ENCODE assay signal across 12 mouse cellular contexts in genomic region chr4:141421423-141421822, GRCm38 (mm10). TPM values are rescaled to one million over a fixed set of nuclear protein-coding genes. Genes with fewer than 3 reads are reported as not detected.
DNase-seq lines count a peak whose midpoint lies in the region; ATAC-seq and TF ChIP-seq lines count a peak whose summit lies in the region.
"Had no signal": no experiment of that assay in that cellular context is flagged by ENCODE, and none has a peak within 500 bp of the region (broad histone marks: within the 10 kb centered on the region; RNA-seq: fewer than 3 reads in every experiment).

No protein-coding gene starts in this region.

- no peak for TF ChIP-seq CTCF in small intestine, adult 2 months (IDR thresholded peaks at IDR 0.05; ENCODE audit: extremely low read depth, insufficient read length, insufficient replicate concordance, low read depth, low read length)
- TF ChIP-seq CTCF in thymus, adult 2 months (IDR thresholded peaks at IDR 0.05; ENCODE audit: borderline replicate concordance, control insufficient read depth, extremely low read depth, insufficient read depth, low read length, poor library complexity), result no peak

- peak overlapping the region; percentile 49 for H3K27ac ChIP-seq in small intestine, adult 2 months (ENCODE audit: insufficient read depth, low read depth, low read length)
- no peak overlapping the region for H3K27ac ChIP-seq in thymus, adult 2 months (ENCODE audit: control insufficient read depth, insufficient read depth, low read length)
- H3K27ac ChIP-seq: midbrain, embryonic 13.5 days had no signal

- ATAC-seq in granulocyte monocyte progenitor cell, adult 5-6 weeks (replicated peaks; ENCODE audit: poor library complexity, severe bottlenecking), result no peak
- ATAC-seq: forebrain, embryonic 16.5 days; midbrain, embryonic 13.5 days had no signal

- no peak for TF ChIP-seq POLR2A in small intestine, adult 2 months (IDR thresholded peaks at IDR 0.05; ENCODE audit: low read depth, low read length)
- no peak for TF ChIP-seq POLR2A in thymus, adult 2 months (IDR thresholded peaks at IDR 0.05; ENCODE audit: control insufficient read depth, extremely low read depth, insufficient read depth, low read length, poor library complexity)

- peaks cover 13% of the 10 kb centered on the region for H3K4me1 ChIP-seq in small intestine, adult 2 months (ENCODE audit: control insufficient read depth, insufficient read depth, insufficient read length, low read length)
- peaks cover 27% of the 10 kb centered on the region for H3K4me1 ChIP-seq in thymus, adult 2 months (replicated peaks; ENCODE audit: control insufficient read depth, insufficient read depth, low read length)

- WGBS in small intestine, adult 2 months, result 63% methylated on average over 14 of the region's 14 CpGs
- 92% methylated on average over 14 of the region's 14 CpGs for WGBS in thymus, adult 2 months

- intact Hi-C loops in heart, postnatal 14 days (cut with DNase I), result no loop called here

- DNase-seq in kidney, postnatal 4 days, result peak; percentile 60 to 71
- DNase-seq in kidney, adult 9 months, result no peak
- DNase-seq in gastrocnemius, adult 8-10 months (ENCODE audit: low spot score in 2 of 2), result peak; percentile 64 to 78
- peak; percentile 85 to 89 for DNase-seq in heart, postnatal 14 days
- DNase-seq in thymus, adult 18-20 months, result no peak
- DNase-seq in thymus, adult 2 months, result no peak
- DNase-seq: layer of hippocampus, postnatal 36 days had no signal

- H3K36me3 ChIP-seq in small intestine, adult 2 months (ENCODE audit: control insufficient read depth, insufficient read depth, low read length), result no peaks in the 10 kb centered on the region
- H3K36me3 ChIP-seq in thymus, adult 2 months (ENCODE audit: control insufficient read depth, insufficient read depth, low read length), result no peaks in the 10 kb centered on the region
- H3K36me3 ChIP-seq: midbrain, embryonic 13.5 days had no signal

- H3K4me3 ChIP-seq in small intestine, adult 2 months (ENCODE audit: low read depth, low read length), result peak overlapping the region; percentile 46
- no peak overlapping the region for H3K4me3 ChIP-seq in thymus, adult 2 months (ENCODE audit: control insufficient read depth, insufficient read depth, low read length)
- H3K4me3 ChIP-seq: midbrain, embryonic 13.5 days had no signal

- peaks cover 6% of the 10 kb centered on the region; the same call in 1 of the 2 replicates for H3K27me3 ChIP-seq in small intestine, adult 2 months (ENCODE audit: control insufficient read depth, insufficient read depth, low read length)
- H3K27me3 ChIP-seq in thymus, adult 2 months (ENCODE audit: control insufficient read depth, insufficient read depth, low read length), result no peaks in the 10 kb centered on the region

RNA-seq across cellular contexts. Expression of gene Hspb7, which starts 0.8 kb away (rescaled TPM):
- 100 to 1,000 TPM; 243 to 314 (median 275) TPM for total RNA-seq in gastrocnemius, adult 8-10 months (2022)
- 100 to 1,000 TPM; 760 to 902 TPM for total RNA-seq in heart, postnatal 14 days (2021)
- 4.7 and 5.8 TPM in 2 replicates for polyA plus RNA-seq in small intestine, adult 2 months (2012; rRNA removed)
- not detected in 2 replicates for total RNA-seq in granulocyte monocyte progenitor cell, adult 5-6 weeks (2014; fragmentation: Nextera tagmentation)
- total RNA-seq in granulocyte monocyte progenitor cell, adult 5-6 weeks (2017), result not detected in 2 replicates
- 3.3 and 36.2 TPM in 2 replicates for polyA plus RNA-seq in thymus, adult 2 months (2012; rRNA removed)
- total RNA-seq: ES-E14; layer of hippocampus, postnatal 36 days had no signal
- polyA plus RNA-seq: forebrain, embryonic 16.5 days; midbrain, embryonic 13.5 days had no signal

RNA-seq across cellular contexts. Expression of gene Clcnkb, which starts 5.6 kb away (rescaled TPM):
- total RNA-seq in gastrocnemius, adult 8-10 months (2022), result under 1 TPM in 2 of 4 experiments, not detected in 2; 0.11 to 0.58 TPM
- total RNA-seq in heart, postnatal 14 days (2021), result 1 to 10 TPM in 1 of 2 experiments, under 1 TPM in 1; 0.83 to 1.5 TPM
- polyA plus RNA-seq in small intestine, adult 2 months (2012; rRNA removed), result not detected in 2 replicates
- not detected in 2 replicates for total RNA-seq in granulocyte monocyte progenitor cell, adult 5-6 weeks (2014; fragmentation: Nextera tagmentation)
- total RNA-seq in granulocyte monocyte progenitor cell, adult 5-6 weeks (2017), result not detected in 2 replicates
- 0.24 and 0.27 TPM in 2 replicates for polyA plus RNA-seq in thymus, adult 2 months (2012; rRNA removed)
- total RNA-seq: layer of hippocampus, postnatal 36 days had no signal
- polyA plus RNA-seq: forebrain, embryonic 16.5 days; midbrain, embryonic 13.5 days had no signal

RNA-seq across cellular contexts. Expression of gene Srarp, which starts 14.5 kb away (rescaled TPM):
- under 1 TPM in 3 of 4 experiments, not detected in 1; 0.32 to 0.54 (median 0.36) TPM for total RNA-seq in gastrocnemius, adult 8-10 months (2022)
- total RNA-seq in heart, postnatal 14 days (2021), result under 1 TPM; 0.34 to 0.43 TPM
- polyA plus RNA-seq in small intestine, adult 2 months (2012; rRNA removed), result not detected in 2 replicates
- total RNA-seq in granulocyte monocyte progenitor cell, adult 5-6 weeks (2014; fragmentation: Nextera tagmentation), result not detected in 2 replicates
- total RNA-seq in granulocyte monocyte progenitor cell, adult 5-6 weeks (2017), result not detected in 2 replicates
- 0.40 and 0.42 TPM in 2 replicates for polyA plus RNA-seq in thymus, adult 2 months (2012; rRNA removed)
- total RNA-seq: ES-E14 had no signal
- polyA plus RNA-seq: forebrain, embryonic 16.5 days; midbrain, embryonic 13.5 days had no signal

RNA-seq across cellular contexts. Expression of gene Clcnka, which starts 22.9 kb away (rescaled TPM):
- total RNA-seq in gastrocnemius, adult 8-10 months (2022), result not detected
- not detected for total RNA-seq in heart, postnatal 14 days (2021)
- polyA plus RNA-seq in small intestine, adult 2 months (2012; rRNA removed), result 0.04 TPM in 1 of 2 replicates, not detected in the other
- total RNA-seq in granulocyte monocyte progenitor cell, adult 5-6 weeks (2014; fragmentation: Nextera tagmentation), result not detected in 2 replicates
- not detected in 2 replicates for total RNA-seq in granulocyte monocyte progenitor cell, adult 5-6 weeks (2017)
- 0.35 and 0.46 TPM in 2 replicates for polyA plus RNA-seq in thymus, adult 2 months (2012; rRNA removed)
- total RNA-seq: layer of hippocampus, postnatal 36 days had no signal
- polyA plus RNA-seq: forebrain, embryonic 16.5 days; midbrain, embryonic 13.5 days had no signal

RNA-seq across cellular contexts. Expression of gene Zbtb17, which starts 23.0 kb away (rescaled TPM):
- total RNA-seq in gastrocnemius, adult 8-10 months (2022), result 10 to 100 TPM; 30.2 to 38.3 (median 33.0) TPM
- total RNA-seq in heart, postnatal 14 days (2021), result 10 to 100 TPM; 20.8 to 21.2 TPM
- polyA plus RNA-seq in small intestine, adult 2 months (2012; rRNA removed), result 26.3 and 47.0 TPM in 2 replicates
- 10.0 and 18.4 TPM in 2 replicates for total RNA-seq in granulocyte monocyte progenitor cell, adult 5-6 weeks (2014; fragmentation: Nextera tagmentation)
- total RNA-seq in granulocyte monocyte progenitor cell, adult 5-6 weeks (2017), result 19.9 and 28.9 TPM in 2 replicates
- polyA plus RNA-seq in thymus, adult 2 months (2012; rRNA removed), result 87.3 and 98.6 TPM in 2 replicates

Comparison
In these comparisons a context has a peak if more than half of its experiments do, and no peak if none do; other contexts are left out.
1. DNase-seq: peak in kidney, postnatal 4 days (2 of 2), gastrocnemius, adult 8-10 months (2 of 2) and heart, postnatal 14 days (2 of 2); none in kidney, adult 9 months (single experiment), thymus, adult 18-20 months (0 of 2) and thymus, adult 2 months (single experiment).
2. RNA of gene Hspb7, which starts 0.8 kb away (total RNA-seq): 760 to 902 TPM in heart, postnatal 14 days and 243 to 314 TPM in gastrocnemius, adult 8-10 months; not detected in granulocyte monocyte progenitor cell, adult 5-6 weeks; every median in the first group is over 100 times any median in the second.